Mouse (Mus musculus): ENCODE measurements around the gene Spata45.

- TF ChIP-seq CTCF (IDR thresholded peaks at IDR 0.05; ENCODE audit: low read depth) (no peak), EP300 (IDR thresholded peaks at IDR 0.05; ENCODE audit: low read depth) (no peak)
Measured at GRCm38 (mm10) chr1:191062241-191062780, 25.9 kb downstream of the Spata45 start.
